Mouse (Mus musculus) kidney, postnatal 10 days (tissue): ENCODE data around the gene Zfp64.
A peak's percentile ranks its signal among the peaks of the same experiment; 100 is the strongest.

ENCODE experiments used
- DNase-seq: peaks from one replicate; pipeline ENCODE4 v3.0.0; 2021; ENCODE audit warnings: mixed read lengths

The Zfp64 gene

GRCm38 (mm10) chr2:168947663-168948062 lies 7.7 kb downstream of the Zfp64 start:
- peak; percentile 37 for DNase-seq

GRCm38 (mm10) chr2:168944011-168944410 lies 11.4 kb downstream of the Zfp64 start:
- no peak for DNase-seq

DNA sequence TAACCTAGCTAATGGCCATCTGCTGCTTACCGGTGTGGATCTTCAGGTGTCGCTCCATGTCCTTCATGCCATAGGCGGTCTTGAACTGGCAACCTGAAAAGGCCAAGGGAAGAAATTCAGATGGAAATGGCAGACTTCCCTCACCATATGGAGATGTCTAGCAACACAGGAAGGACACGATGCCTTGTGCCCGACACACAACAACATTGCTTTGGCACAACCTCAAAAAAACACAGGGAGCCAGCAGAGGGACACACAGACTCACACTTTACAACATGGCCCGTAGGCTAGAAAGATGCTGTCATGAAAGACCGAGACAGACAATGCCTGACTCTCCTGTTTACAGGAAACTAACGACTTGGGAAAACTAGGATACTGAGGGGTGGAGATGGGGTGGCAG lies 15.4 kb downstream of the Zfp64 start:
- no peak for DNase-seq

DNA sequence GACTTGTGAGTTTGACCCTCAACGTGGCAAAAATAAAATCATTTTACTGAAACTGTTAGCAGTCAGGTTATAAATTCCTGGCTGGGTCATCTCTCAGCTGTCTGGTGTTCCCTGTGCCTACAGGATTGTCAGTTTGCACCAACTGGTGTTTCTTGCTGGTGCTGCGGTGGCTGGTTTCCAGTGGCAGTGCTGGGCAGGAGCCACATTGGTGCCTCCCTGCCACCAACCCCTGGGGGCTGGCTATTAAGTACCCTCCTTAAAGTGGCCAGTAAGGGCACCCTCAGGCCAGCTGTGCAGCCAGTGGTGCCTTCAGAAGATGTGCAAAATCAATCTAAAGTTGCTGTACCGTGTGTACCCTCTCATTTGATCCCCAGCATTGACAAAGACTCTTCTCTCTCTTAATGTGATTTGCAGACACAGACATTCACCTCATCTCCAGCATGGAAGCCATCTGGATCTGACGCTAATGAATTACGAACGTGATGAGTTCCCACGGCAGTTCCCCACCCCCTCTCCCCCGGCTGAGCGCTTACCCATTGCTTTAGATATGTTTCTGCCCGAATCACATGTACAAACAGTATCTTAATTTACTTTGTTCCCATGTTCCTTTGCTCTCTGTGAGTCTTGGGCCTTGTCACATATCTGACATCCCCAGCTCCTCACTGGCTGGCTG lies 16.0 kb downstream of the Zfp64 start:
- DNase-seq = no peak

DNA sequence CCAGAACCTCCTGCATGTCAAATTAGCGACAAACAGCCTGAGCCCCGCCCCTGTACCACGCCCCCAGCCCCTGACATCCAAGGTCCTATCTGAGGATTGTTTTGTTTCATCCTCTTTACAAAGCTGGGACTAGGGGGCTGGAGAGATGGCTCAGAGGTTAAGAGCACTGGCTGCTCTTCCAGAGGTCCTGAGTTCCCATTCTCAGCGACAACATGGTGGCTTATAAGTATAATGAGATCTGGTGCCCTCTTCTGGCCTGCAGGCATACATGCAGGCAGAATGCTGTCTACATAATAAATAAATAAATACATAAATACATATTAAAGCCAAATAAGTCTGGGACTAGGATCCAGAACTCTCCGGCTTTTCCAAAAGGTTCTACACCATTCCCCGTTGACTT lies 18.5 kb downstream of the Zfp64 start:
- no peak for DNase-seq

GRCm38 (mm10) chr2:168935165-168935564 lies 20.2 kb downstream of the Zfp64 start:
- no peak for DNase-seq

DNA sequence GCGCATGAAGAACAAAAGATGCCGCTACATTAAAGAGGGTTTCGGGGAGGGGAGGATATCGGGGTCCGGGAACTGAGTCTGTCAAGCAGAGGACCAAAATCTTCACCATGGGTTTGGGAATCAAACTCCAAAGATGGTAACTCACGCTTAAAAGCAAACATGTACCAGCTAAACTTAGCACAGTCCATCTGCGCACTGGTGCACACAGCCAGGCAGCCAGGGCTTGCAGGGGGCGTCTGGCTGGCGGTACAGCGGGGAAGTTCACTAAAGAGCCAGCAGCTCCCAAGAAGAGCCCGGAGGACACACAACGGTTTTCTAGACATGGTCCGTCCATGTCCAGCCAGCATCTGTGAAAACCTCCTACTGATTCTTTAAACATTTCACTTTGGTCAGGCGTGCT lies 23.7 kb downstream of the Zfp64 start:
- no peak for DNase-seq

DNA sequence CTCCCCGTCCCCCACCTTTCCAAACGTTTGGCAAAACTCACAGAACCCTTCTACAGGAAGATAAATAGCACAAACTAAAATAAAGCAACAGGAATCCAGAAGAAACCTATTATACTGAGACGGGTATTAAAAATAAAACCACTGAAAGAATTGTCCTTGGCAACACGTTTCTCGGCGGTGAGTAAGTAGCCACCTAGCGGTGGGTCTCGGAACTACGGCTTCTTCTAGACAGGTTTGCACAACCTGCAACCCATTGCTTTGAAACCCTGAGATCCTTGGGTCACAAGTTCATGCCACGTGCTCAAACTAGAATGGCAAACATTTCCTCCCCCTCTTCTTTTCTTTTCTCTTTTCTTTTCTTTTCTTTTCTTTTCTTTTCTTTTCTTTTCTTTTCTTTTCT lies 25.7 kb downstream of the Zfp64 start:
- peak; percentile 82 for DNase-seq

DNA sequence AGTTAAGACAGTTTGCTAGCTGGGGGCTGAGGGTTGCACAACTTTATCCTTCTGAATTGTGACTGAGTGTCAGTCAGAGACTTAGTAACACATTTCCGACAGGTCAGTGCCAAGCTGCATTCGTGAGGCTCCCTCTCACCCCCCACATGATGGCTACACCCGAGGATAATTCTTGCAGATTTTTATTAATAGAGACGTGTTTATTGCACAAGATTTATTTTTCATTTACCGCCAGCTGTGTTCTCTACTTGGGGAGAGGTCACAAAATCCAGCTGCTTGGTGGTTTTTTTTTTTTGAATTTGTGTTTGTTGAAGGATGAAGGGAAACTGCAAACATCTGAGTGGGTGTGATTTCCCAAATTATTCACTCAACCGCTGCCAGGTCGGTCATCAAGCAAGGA lies 28.0 kb downstream of the Zfp64 start:
- DNase-seq = no peak

- DNase-seq = no peak
These were observed 29.1 kb downstream of the Zfp64 start for GRCm38 (mm10) chr2:168926257-168926810.

DNA sequence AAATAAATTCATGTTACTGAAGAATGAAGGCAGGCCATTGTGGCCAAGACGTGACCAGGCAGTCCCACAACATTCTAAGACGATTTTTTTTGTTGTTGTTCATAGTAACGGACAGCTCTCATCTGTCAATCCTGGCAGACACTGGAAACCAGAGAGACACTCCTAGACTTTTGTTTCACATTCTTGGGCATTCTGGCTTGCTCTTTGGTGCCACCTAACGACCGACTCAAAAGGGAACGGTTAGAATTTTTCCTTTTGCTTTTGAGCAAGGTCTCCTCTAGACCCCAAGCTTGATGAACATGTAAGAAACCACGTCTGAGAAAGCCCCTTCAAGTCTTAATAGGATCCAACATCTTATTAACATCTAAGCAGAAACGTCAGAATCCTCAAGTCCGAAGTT lies 31.7 kb downstream of the Zfp64 start:
- DNase-seq = peak; percentile 72

DNA sequence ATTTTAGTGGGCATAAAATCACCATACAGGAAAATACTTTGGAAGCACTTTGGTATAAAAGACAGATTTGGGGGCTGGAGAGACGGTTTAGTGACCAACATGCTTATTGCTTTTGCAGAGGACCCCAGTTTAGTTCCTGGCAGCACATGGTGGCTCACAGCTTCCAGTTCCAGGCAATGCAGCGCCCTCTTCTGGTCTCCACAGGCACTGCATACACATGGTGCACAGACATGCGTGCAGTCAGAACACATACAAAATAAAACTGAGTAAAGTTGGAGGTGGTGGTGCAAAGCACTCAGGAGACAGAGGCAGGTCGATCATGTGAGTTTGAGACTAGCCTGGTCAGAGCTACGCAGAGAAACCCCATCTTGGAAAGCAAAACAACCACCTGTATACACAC lies 32.9 kb downstream of the Zfp64 start:
- no peak for DNase-seq

GRCm38 (mm10) chr2:168920007-168920406 lies 35.4 kb downstream of the Zfp64 start:
- no peak for DNase-seq

GRCm38 (mm10) chr2:168912901-168913721 lies 42.3 kb downstream of the Zfp64 start:
- no peak for DNase-seq

- peak; percentile 41 for DNase-seq
These were observed 43.1 kb downstream of the Zfp64 start for GRCm38 (mm10) chr2:168912051-168912891.

DNA sequence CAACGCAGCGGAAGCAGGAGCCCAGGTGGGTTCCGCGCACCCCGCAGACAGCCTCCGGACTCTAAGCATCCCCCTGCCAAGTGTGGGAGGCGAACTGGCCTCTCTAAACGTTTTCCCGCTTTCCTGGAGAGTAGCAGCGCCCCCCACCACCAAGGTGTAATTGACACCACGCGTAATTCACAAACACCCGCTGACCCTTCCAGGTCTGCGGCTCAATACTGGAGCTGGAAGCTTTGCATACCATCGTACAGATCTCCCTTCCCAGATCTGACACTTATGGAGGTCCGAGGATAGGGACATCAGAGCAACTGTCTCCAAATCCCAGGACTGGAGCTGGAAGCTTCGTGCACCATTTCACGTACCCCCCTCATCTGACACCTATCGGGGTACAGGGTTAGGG lies 43.9 kb downstream of the Zfp64 start:
- no peak for DNase-seq

DNA sequence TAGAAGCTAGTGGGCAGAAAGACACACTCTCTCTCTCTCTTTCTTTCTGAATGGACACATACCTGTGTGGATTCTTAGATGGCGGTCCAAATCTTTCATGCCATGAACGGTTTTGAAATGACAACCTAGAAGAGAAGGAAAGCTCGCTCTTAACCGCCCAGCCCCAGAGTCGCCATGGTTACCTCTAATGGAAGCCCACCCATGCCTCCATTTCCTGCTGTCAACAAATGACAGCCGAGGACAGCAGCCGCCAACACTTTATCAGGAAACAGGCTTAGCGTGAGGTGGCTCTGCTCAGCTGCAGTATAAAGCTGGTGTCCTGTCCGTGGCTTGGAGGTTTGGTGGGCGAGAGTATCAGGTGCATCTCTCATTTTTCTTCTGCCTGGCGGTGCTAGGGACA lies 49.4 kb downstream of the Zfp64 start:
- DNase-seq = no peak

- DNase-seq = no peak
These were observed 50.5 kb downstream of the Zfp64 start for GRCm38 (mm10) chr2:168904846-168905245.

GRCm38 (mm10) chr2:168904188-168904587 lies 51.2 kb downstream of the Zfp64 start:
- peak; percentile 63 for DNase-seq

GRCm38 (mm10) chr2:168902634-168903033 lies 52.8 kb downstream of the Zfp64 start:
- peak; percentile 65 for DNase-seq

DNA sequence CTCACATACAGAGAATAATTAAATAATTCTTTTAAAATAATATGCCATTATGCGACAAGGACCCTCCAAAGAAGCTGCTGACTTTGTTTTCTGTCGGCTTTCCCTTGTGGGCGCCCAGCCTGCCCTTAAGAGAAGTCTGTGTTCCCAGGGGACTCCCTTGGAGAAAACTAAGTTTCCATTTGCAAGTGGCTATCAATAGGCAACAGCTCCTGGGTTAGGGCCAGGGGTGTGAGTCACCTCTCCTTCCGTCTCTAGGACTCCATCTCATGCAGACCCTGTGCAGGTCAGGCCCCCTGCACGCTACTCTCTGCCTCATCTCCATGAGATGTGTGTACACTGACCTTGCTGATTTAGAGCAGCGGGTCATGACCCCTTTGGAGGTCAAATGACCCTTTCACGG lies 57.5 kb downstream of the Zfp64 start:
- DNase-seq = no peak

DNA sequence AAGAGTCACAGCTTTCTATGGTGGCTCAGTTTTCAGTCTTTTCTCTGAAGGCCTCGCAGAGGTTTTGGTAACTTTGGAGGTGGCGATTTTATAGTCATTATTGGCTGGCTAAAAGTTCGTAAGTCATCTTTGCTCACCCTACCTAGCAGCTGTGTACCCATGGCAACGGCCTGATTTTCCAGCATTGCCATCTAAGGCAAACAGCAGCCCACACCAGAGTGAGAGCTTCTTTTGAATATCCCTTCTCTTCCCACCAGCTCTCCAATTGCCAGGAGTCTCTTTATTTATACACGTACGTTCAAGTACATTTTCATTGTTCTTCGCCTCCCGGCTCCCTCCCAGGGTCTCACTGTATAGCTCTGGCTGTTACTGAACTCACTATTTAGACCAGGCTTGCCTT lies 59.9 kb downstream of the Zfp64 start:
- DNase-seq = no peak

- DNase-seq = no peak
These were observed 60.6 kb downstream of the Zfp64 start for GRCm38 (mm10) chr2:168894738-168895137.
